Mouse (Mus musculus): ENCODE data around the gene Fam167b. TPM values are rescaled to one million over a fixed set of nuclear protein-coding genes. Genes with fewer than 3 reads are reported as not detected.

Fam167b gene
- polyA plus RNA-seq (2012; rRNA removed) = 0.26 and 0.40 TPM in 2 replicates

GRCm38 (mm10) chr4:129578466-129578865 lies at the start of gene Fam167b:
Gene Fam167b, minus strand, starts transcription at chr4:129578549.
- DNase-seq = no peak
- Histone ChIP-seq H3K27ac (ENCODE audit: insufficient read depth, low read length) (no peak within 1 kb of the TSS), H3K4me3 (replicated peaks; ENCODE audit: insufficient read depth, low read depth, low read length) (no peak within 1 kb of the TSS), H3K4me1 (ENCODE audit: control insufficient read depth, insufficient read depth, low read length) (no peaks in the 10 kb centered on the region; the same call in 1 of the 2 replicates), H3K27me3 (ENCODE audit: control insufficient read depth, insufficient read depth, low read length) (no peaks in the 10 kb centered on the region)
- 74% methylated on average over 5 of the region's 5 CpGs for WGBS
- TF ChIP-seq CTCF (IDR thresholded peaks at IDR 0.05; ENCODE audit: borderline replicate concordance, insufficient read depth, low read depth, low read length) (no peak), POLR2A (IDR thresholded peaks at IDR 0.05; ENCODE audit: borderline replicate concordance, insufficient read depth, low read length) (no peak)

- TF ChIP-seq CTCF (IDR thresholded peaks at IDR 0.05; ENCODE audit: borderline replicate concordance, insufficient read depth, low read depth, low read length) = no peak
- no peak for TF ChIP-seq POLR2A (IDR thresholded peaks at IDR 0.05; ENCODE audit: borderline replicate concordance, insufficient read depth, low read length)
- no peak for DNase-seq
- WGBS = 67% methylated on average over 6 of the region's 6 CpGs
- no peak overlapping the region for H3K4me3 ChIP-seq (replicated peaks; ENCODE audit: insufficient read depth, low read depth, low read length)
- peaks cover 8% of the 10 kb centered on the region; the same call in 1 of the 2 replicates for H3K4me1 ChIP-seq (ENCODE audit: control insufficient read depth, insufficient read depth, low read length)
- H3K27ac ChIP-seq (ENCODE audit: insufficient read depth, low read length) = no peak overlapping the region
- no peaks in the 10 kb centered on the region for H3K27me3 ChIP-seq (ENCODE audit: control insufficient read depth, insufficient read depth, low read length)
Observed at GRCm38 (mm10) chr4:129626035-129626434, 47.7 kb upstream of the Fam167b start.

- H3K4me1 ChIP-seq (ENCODE audit: control insufficient read depth, insufficient read depth, low read length) = peaks cover 13% of the 10 kb centered on the region
- H3K27ac ChIP-seq (ENCODE audit: insufficient read depth, low read length) = peak overlapping the region; percentile 83; the same call in 1 of the 2 replicates
- WGBS = 44% methylated on average over 4 of the region's 4 CpGs
- no peaks in the 10 kb centered on the region for H3K27me3 ChIP-seq (ENCODE audit: control insufficient read depth, insufficient read depth, low read length)
- no peak overlapping the region for H3K4me3 ChIP-seq (replicated peaks; ENCODE audit: insufficient read depth, low read depth, low read length)
- no peak for DNase-seq
- no peak for TF ChIP-seq CTCF (IDR thresholded peaks at IDR 0.05; ENCODE audit: borderline replicate concordance, insufficient read depth, low read depth, low read length)
- no peak for TF ChIP-seq POLR2A (IDR thresholded peaks at IDR 0.05; ENCODE audit: borderline replicate concordance, insufficient read depth, low read length)
Observed at GRCm38 (mm10) chr4:129625496-129625895, 47.1 kb upstream of the Fam167b start.

GRCm38 (mm10) chr4:129625029-129625370 lies 46.7 kb upstream of the Fam167b start:
- 1% methylated on average over 6 of the region's 6 CpGs for WGBS
- Histone ChIP-seq H3K4me1 (ENCODE audit: control insufficient read depth, insufficient read depth, low read length) (peaks cover 15% of the 10 kb centered on the region), H3K27me3 (ENCODE audit: control insufficient read depth, insufficient read depth, low read length) (no peaks in the 10 kb centered on the region), H3K4me3 (replicated peaks; ENCODE audit: insufficient read depth, low read depth, low read length) (peak overlapping the region; percentile 98), H3K27ac (ENCODE audit: insufficient read depth, low read length) (peak overlapping the region; percentile 83)
- TF ChIP-seq POLR2A (IDR thresholded peaks at IDR 0.05; ENCODE audit: borderline replicate concordance, insufficient read depth, low read length) (peak; percentile 18; the same call in 1 of the 2 replicates), CTCF (IDR thresholded peaks at IDR 0.05; ENCODE audit: borderline replicate concordance, insufficient read depth, low read depth, low read length) (no peak)
- DNase-seq = peak; percentile 74 to 76

GRCm38 (mm10) chr4:129624281-129625028 lies 46.1 kb upstream of the Fam167b start:
- DNase-seq = peak; percentile 91 to 97
- no peaks in the 10 kb centered on the region for H3K27me3 ChIP-seq (ENCODE audit: control insufficient read depth, insufficient read depth, low read length)
- under 1% methylated on average over 18 of the region's 18 CpGs for WGBS
- peak overlapping the region; percentile 98 for H3K4me3 ChIP-seq (replicated peaks; ENCODE audit: insufficient read depth, low read depth, low read length)
- TF ChIP-seq CTCF (IDR thresholded peaks at IDR 0.05; ENCODE audit: borderline replicate concordance, insufficient read depth, low read depth, low read length) (no peak), POLR2A (IDR thresholded peaks at IDR 0.05; ENCODE audit: borderline replicate concordance, insufficient read depth, low read length) (peak; percentile 94; the same call in 1 of the 2 replicates)
- H3K27ac ChIP-seq (ENCODE audit: insufficient read depth, low read length) = peak overlapping the region; percentile 92
- peaks cover 15% of the 10 kb centered on the region for H3K4me1 ChIP-seq (ENCODE audit: control insufficient read depth, insufficient read depth, low read length)

- DNase-seq = peak; percentile 74 to 77
- Histone ChIP-seq H3K4me1 (ENCODE audit: control insufficient read depth, insufficient read depth, low read length) (peaks cover 18% of the 10 kb centered on the region), H3K27ac (ENCODE audit: insufficient read depth, low read length) (peak within 1 kb of the TSS; percentile 92), H3K27me3 (ENCODE audit: control insufficient read depth, insufficient read depth, low read length) (no peaks in the 10 kb centered on the region), H3K4me3 (replicated peaks; ENCODE audit: insufficient read depth, low read depth, low read length) (peak within 1 kb of the TSS; percentile 98)
- TF ChIP-seq POLR2A (IDR thresholded peaks at IDR 0.05; ENCODE audit: borderline replicate concordance, insufficient read depth, low read length) (peak; percentile 65; the same call in 1 of the 2 replicates), CTCF (IDR thresholded peaks at IDR 0.05; ENCODE audit: borderline replicate concordance, insufficient read depth, low read depth, low read length) (no peak)
- 0% methylated on average over 10 of the region's 10 CpGs for WGBS
Observed at GRCm38 (mm10) chr4:129623681-129624091, 45.3 kb upstream of the Fam167b start, which contains the start of gene Ccdc28b. Gene Ccdc28b, minus strand, starts transcription at chr4:129623947.

- TF ChIP-seq CTCF (IDR thresholded peaks at IDR 0.05; ENCODE audit: borderline replicate concordance, insufficient read depth, low read depth, low read length) (no peak), POLR2A (IDR thresholded peaks at IDR 0.05; ENCODE audit: borderline replicate concordance, insufficient read depth, low read length) (peak; percentile 26; the same call in 1 of the 2 replicates)
- WGBS = 4% methylated on average over 8 of the region's 8 CpGs
- peak overlapping the region; percentile 98 for H3K4me3 ChIP-seq (replicated peaks; ENCODE audit: insufficient read depth, low read depth, low read length)
- DNase-seq = peak; percentile 54 to 64
- H3K27me3 ChIP-seq (ENCODE audit: control insufficient read depth, insufficient read depth, low read length) = no peaks in the 10 kb centered on the region
- peak overlapping the region; percentile 90 for H3K27ac ChIP-seq (ENCODE audit: insufficient read depth, low read length)
- peaks cover 18% of the 10 kb centered on the region for H3K4me1 ChIP-seq (ENCODE audit: control insufficient read depth, insufficient read depth, low read length)
Observed at GRCm38 (mm10) chr4:129622803-129623535, 44.6 kb upstream of the Fam167b start.

Measured in cerebellum, adult 2 months (tissue).